Mouse (Mus musculus): ENCODE data around the gene Olfr575. TPM values are rescaled to one million over a fixed set of nuclear protein-coding genes. Genes with fewer than 3 reads are reported as not detected.

Gene Olfr575
- not detected for polyA plus RNA-seq (2012; fragmentation: generic; extraction: Trizol)

DNA sequence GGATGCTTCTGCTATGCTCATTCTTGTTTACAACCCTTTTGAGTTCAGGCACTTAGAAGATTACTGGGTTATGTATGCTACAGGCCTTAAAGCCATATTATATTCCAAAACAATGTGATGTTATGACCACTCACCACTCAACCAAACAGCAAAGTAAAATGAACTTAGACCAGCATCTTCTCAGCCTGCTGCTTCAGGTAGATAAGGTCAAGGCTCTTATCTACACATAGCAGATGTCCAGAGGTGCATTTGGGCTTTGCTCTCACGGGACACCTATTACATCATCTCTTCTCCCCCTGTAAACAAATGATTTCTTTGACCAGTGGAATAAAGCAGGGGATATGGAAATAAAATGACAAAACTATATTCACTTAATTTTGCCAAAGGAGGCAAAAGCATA lies at the start of gene Olfr575:
TSS of gene Olfr575 (minus strand) at position 183 of the 400 bp plus-strand sequence.

DNA sequence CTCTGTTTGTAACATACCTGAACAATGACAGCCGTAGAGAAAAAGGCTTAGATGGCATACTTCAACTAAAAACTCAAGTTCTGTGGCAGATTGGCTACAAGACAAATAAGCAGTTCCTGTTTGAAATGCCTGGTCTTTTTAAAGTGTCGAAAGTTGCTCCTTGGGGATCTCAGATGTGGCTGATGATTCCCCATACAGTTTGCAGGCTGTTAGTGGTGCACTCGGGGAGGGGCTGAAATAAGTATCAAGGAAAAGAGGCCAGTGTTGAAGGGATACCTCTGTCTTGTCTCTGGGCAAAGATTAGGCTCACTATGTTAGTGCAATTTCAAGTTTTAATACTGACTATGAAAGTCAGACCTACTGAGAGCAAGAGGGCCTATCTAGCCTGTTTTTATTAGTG lies 30.6 kb upstream of the Olfr575 start, which contains the start of gene Olfr578:
TSS of gene Olfr578 (minus strand) at position 101 of the 400 bp plus-strand sequence.

DNA sequence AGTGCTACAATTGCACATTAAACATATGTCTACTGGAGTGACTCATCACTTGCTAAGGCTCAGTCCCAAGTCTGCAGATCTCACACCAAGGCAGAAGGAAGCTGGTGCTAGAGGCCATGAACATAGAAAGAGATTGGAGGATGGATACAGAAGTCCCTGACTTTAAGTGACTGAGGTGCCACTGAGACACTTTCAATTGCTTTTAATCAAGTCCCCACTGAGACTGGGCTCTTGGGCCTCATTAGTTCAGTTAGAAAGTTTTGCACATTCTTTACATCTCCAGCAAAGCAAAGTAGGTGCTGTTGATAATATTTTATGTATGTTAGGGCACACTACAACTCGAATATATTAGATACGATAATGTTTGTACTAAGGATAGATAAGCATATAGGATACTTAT lies 17.3 kb upstream of the Olfr575 start, which contains the start of gene Olfr577:
TSS of gene Olfr577 (minus strand) at position 101 of the 400 bp plus-strand sequence.

DNA sequence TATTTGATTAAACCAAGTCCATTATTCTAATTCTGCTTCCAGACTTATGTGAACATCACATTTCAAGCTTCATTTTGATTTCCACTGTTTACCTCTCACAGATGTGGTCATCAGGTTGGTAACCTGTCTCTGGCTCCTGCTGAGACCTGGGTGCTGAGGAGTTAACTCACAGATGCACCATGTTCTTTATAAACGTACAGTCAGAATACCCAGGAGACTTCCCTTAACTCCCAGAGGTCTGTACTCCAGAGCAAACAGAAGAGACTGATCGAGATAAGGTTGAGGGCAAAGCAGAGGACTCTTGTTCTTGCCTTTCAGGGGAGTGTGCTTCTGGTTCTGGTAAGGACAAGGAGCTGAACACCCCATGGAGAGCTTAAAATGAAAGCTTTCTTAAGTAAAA lies 3.8 kb upstream of the Olfr575 start, which contains the start of gene Olfr576:
TSS of gene Olfr576 (plus strand) at position 301 of the 400 bp plus-strand sequence.

DNA sequence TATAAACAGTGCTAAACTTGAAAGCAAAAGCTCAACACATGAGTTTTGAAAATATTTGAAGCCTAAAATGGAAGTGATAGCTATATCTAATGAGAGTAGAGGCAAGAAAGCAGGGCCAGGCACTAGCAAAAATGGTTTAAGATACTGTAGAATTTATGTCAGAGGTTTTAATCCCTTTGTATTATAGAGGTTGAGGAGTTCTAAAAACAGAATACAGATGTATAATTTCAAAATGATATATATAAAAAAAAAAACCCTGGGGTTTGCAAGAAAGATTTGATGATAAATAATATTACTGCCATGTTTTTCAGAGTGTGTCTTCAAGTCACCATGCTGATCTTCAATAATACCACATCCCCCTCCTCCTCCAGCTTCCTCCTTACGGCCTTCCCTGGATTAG lies 10.4 kb downstream of the Olfr575 start, which contains the start of gene Olfr574:
TSS of gene Olfr574 (plus strand) at position 301 of the 400 bp plus-strand sequence.

DNA sequence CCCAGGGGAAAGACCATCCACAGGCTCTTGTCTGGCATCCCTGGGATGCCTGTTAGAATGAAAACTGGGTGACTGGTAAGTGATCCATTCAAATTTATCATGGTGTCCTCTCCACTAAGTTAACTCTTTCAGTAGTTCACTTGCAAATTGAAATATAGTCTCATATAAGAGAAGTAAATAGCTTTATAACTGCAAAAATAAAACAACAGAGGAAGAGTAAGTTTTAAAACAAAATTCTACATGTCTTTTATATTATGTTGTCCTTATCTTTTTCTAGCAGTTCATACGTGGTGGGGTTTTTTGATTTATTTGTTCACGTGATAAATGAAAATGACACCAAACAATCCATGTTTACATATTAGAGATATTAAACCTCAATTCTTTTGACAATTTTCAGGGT lies 16.1 kb downstream of the Olfr575 start, which contains the start of gene Olfr573-ps1:
TSS of gene Olfr573-ps1 (minus strand) at position 101 of the 400 bp plus-strand sequence.

DNA sequence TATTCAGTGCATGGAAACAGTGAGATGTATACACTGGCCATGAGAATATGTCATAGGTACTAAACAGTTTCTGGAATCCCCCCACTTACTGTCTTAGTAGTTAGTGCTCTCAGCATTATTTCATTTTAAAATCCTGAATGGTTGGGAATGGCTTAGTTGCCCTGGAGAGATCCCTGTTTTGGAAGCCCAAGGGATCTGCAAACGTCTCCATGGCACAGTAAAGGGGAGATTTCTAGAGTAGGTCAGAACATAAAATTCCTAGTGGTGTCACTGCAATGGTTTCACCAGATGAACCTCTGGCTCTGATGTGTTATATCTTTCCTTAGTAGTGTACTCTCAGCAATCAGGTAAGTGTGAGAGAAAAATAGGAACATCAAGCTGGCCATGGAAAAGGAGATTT lies 34.5 kb downstream of the Olfr575 start, which contains the start of gene Olfr572:
TSS of gene Olfr572 (plus strand) at position 301 of the 400 bp plus-strand sequence.

DNA sequence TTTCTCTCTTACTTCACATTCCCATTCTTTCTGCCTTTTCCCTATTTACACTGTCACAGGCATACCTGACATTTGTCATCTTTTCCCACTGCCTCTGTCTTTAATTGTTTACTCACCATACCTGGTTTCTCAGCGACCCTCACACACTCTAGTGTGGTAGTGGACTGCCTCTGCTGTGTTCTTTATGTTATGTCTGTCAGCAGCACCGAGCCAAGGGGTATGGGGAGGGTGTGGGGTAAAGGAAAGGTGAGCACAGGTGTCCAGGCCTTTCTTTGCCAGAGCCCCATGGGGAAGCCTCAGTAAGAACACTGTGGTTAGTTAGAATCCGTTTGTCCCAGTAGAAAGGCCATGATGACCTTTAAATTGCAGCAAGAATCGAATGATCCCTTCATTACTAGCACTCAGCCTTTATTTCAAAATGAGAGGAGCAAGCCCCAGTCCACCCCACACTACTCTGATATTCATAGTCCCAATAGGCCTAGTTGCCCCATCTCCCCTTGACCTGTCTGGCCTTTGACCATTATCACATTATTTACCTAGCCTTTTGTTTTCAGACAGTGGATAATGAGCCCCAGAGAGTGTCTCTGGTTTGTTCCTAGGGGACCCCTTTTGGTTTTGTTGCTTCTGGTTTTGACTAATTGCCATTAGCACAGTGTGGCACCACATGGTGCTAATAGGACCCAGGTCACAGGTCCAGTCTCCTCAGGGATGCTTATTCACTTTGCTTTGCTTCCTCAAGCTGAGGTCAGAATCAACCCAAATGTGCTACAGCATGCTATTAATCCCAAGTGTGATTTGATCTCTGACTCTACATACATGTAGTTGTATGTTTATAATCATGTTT lies 41.3 kb downstream of the Olfr575 start, which contains the start of gene Olfr571:
TSS of gene Olfr571 (minus strand) at position 505 of the 844 bp plus-strand sequence.

Other genes starting within 250 kb of the Olfr575 start
- gene Olfr33, start 239.7 kb downstream of the Olfr575 start, polyA plus RNA-seq (2012; fragmentation: generic; extraction: Trizol), result not detected
- gene Olfr559, start 231.3 kb downstream of the Olfr575 start, polyA plus RNA-seq (2012; fragmentation: generic; extraction: Trizol), result not detected
- gene Olfr560, start 199.4 kb downstream of the Olfr575 start, polyA plus RNA-seq (2012; fragmentation: generic; extraction: Trizol), result not detected
- gene Olfr78, start 199.3 kb downstream of the Olfr575 start, polyA plus RNA-seq (2012; fragmentation: generic; extraction: Trizol), result not detected
- not detected for gene Olfr561, start 187.6 kb downstream of the Olfr575 start, polyA plus RNA-seq (2012; fragmentation: generic; extraction: Trizol)
- gene Olfr564, start 155.3 kb downstream of the Olfr575 start, polyA plus RNA-seq (2012; fragmentation: generic; extraction: Trizol), result not detected
- gene Olfr566, start 100.0 kb downstream of the Olfr575 start, polyA plus RNA-seq (2012; fragmentation: generic; extraction: Trizol), result not detected
- gene Olfr568, start 81.7 kb downstream of the Olfr575 start, polyA plus RNA-seq (2012; fragmentation: generic; extraction: Trizol), result not detected
- gene Olfr569, start 67.9 kb downstream of the Olfr575 start, polyA plus RNA-seq (2012; fragmentation: generic; extraction: Trizol), result not detected
- not detected for gene Olfr570, start 64.2 kb downstream of the Olfr575 start, polyA plus RNA-seq (2012; fragmentation: generic; extraction: Trizol)
- not detected for gene Olfr571, start 41.2 kb downstream of the Olfr575 start, polyA plus RNA-seq (2012; fragmentation: generic; extraction: Trizol)
- not detected for gene Olfr572, start 34.4 kb downstream of the Olfr575 start, polyA plus RNA-seq (2012; fragmentation: generic; extraction: Trizol)
- gene Olfr573-ps1, start 16.2 kb downstream of the Olfr575 start, polyA plus RNA-seq (2012; fragmentation: generic; extraction: Trizol), result not detected
- gene Olfr574, start 10.3 kb downstream of the Olfr575 start, polyA plus RNA-seq (2012; fragmentation: generic; extraction: Trizol), result not detected
- not detected for gene Olfr576, start 3.9 kb upstream of the Olfr575 start, polyA plus RNA-seq (2012; fragmentation: generic; extraction: Trizol)
- not detected for gene Olfr577, start 17.2 kb upstream of the Olfr575 start, polyA plus RNA-seq (2012; fragmentation: generic; extraction: Trizol)
- not detected for gene Olfr578, start 30.5 kb upstream of the Olfr575 start, polyA plus RNA-seq (2012; fragmentation: generic; extraction: Trizol)
- not detected for gene Olfr582, start 79.2 kb upstream of the Olfr575 start, polyA plus RNA-seq (2012; fragmentation: generic; extraction: Trizol)
- not detected for gene Olfr583, start 92.5 kb upstream of the Olfr575 start, polyA plus RNA-seq (2012; fragmentation: generic; extraction: Trizol)
- not detected for gene Olfr584, start 123.1 kb upstream of the Olfr575 start, polyA plus RNA-seq (2012; fragmentation: generic; extraction: Trizol)
- gene Olfr585, start 138.9 kb upstream of the Olfr575 start, polyA plus RNA-seq (2012; fragmentation: generic; extraction: Trizol), result not detected
- not detected for gene Olfr586, start 166.9 kb upstream of the Olfr575 start, polyA plus RNA-seq (2012; fragmentation: generic; extraction: Trizol)
- gene Olfr588-ps1, start 182.1 kb upstream of the Olfr575 start, polyA plus RNA-seq (2012; fragmentation: generic; extraction: Trizol), result not detected
- gene Olfr589, start 197.6 kb upstream of the Olfr575 start, polyA plus RNA-seq (2012; fragmentation: generic; extraction: Trizol), result not detected
- not detected for gene Olfr591, start 219.6 kb upstream of the Olfr575 start, polyA plus RNA-seq (2012; fragmentation: generic; extraction: Trizol)
- not detected for gene Olfr592, start 226.0 kb upstream of the Olfr575 start, polyA plus RNA-seq (2012; fragmentation: generic; extraction: Trizol)